Comparison of ENCODE assay signal across 25 mouse cellular contexts in the genomic region with DNA sequence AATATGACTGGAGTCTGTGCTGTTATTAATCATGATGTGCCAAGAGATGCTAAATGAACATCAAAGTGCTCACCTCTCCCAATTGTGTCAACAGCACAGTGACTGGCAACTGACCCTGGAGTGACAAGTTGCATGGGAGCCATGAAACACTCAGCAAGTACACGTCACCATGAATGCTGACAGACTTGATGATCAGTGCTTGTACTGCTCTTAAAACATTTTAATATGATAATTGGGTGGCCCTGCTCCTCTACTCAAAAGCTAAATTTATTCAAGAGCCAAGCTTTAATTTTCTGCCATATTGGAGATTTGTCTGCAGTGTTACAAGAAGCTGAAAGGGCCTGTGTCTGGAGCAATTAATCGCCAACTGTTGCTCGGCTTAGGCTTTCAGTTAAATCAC.
DNase-seq lines count a peak whose midpoint lies in the region; ATAC-seq and TF ChIP-seq lines count a peak whose summit lies in the region.
"Had no signal": no experiment of that assay in that cellular context is flagged by ENCODE, and none has a peak within 500 bp of the region (broad histone marks: within the 10 kb centered on the region; RNA-seq: fewer than 3 reads in every experiment).

No protein-coding gene starts in this region.

- H3K9ac ChIP-seq in forebrain, embryonic 13.5 days: no peak overlapping the region
- no peak overlapping the region for H3K9ac ChIP-seq in forebrain, embryonic 11.5 days (ENCODE audit: low read length)
- H3K9ac ChIP-seq in forebrain, embryonic 15.5 days (replicated peaks): no peak overlapping the region
- H3K9ac ChIP-seq in forebrain, postnatal 0 days: no peak overlapping the region
- no peak overlapping the region for H3K9ac ChIP-seq in intestine, embryonic 15.5 days
- H3K9ac ChIP-seq: embryonic facial prominence, embryonic 13.5 days; embryonic facial prominence, embryonic 15.5 days had no signal

- no peak overlapping the region for H3K4me3 ChIP-seq in forebrain, embryonic 13.5 days
- H3K4me3 ChIP-seq in forebrain, embryonic 11.5 days (ENCODE audit: low read depth, low read length): no peak overlapping the region
- no peak overlapping the region for H3K4me3 ChIP-seq in forebrain, embryonic 15.5 days
- no peak overlapping the region for H3K4me3 ChIP-seq in forebrain, embryonic 10.5 days
- H3K4me3 ChIP-seq in forebrain, postnatal 0 days (ENCODE audit: low read depth, low read length): no peak overlapping the region
- no peak overlapping the region for H3K4me3 ChIP-seq in intestine, embryonic 15.5 days (replicated peaks)
- H3K4me3 ChIP-seq: embryonic facial prominence, embryonic 13.5 days; embryonic facial prominence, embryonic 15.5 days; erythroblast, embryonic 14.5 days had no signal

- peaks cover 9% of the 10 kb centered on the region; the same call in 1 of the 2 replicates for H3K4me1 ChIP-seq in forebrain, embryonic 13.5 days
- no peaks in the 10 kb centered on the region for H3K4me1 ChIP-seq in forebrain, embryonic 11.5 days (replicated peaks; ENCODE audit: control insufficient read depth, insufficient read depth, low read length)
- H3K4me1 ChIP-seq in forebrain, embryonic 15.5 days: no peaks in the 10 kb centered on the region
- no peaks in the 10 kb centered on the region for H3K4me1 ChIP-seq in forebrain, embryonic 10.5 days
- H3K4me1 ChIP-seq in forebrain, postnatal 0 days (ENCODE audit: insufficient read depth): no peaks in the 10 kb centered on the region
- no peaks in the 10 kb centered on the region for H3K4me1 ChIP-seq in intestine, embryonic 15.5 days (replicated peaks)
- H3K4me1 ChIP-seq: embryonic facial prominence, embryonic 13.5 days; embryonic facial prominence, embryonic 15.5 days had no signal

- no peak overlapping the region for H3K4me2 ChIP-seq in forebrain, embryonic 13.5 days
- no peak overlapping the region for H3K4me2 ChIP-seq in forebrain, embryonic 11.5 days (ENCODE audit: low read depth, low read length, severe bottlenecking)
- H3K4me2 ChIP-seq in forebrain, embryonic 15.5 days (replicated peaks): no peak overlapping the region
- no peak overlapping the region for H3K4me2 ChIP-seq in forebrain, postnatal 0 days (ENCODE audit: low read depth)
- H3K4me2 ChIP-seq in intestine, embryonic 15.5 days (replicated peaks): no peak overlapping the region
- H3K4me2 ChIP-seq: embryonic facial prominence, embryonic 13.5 days; embryonic facial prominence, embryonic 15.5 days had no signal

- no peaks in the 10 kb centered on the region for H3K36me3 ChIP-seq in forebrain, embryonic 13.5 days (ENCODE audit: poor library complexity, severe bottlenecking)
- no peaks in the 10 kb centered on the region for H3K36me3 ChIP-seq in forebrain, embryonic 11.5 days (ENCODE audit: control insufficient read depth, insufficient read depth, low read length)
- H3K36me3 ChIP-seq in forebrain, embryonic 15.5 days: no peaks in the 10 kb centered on the region
- no peaks in the 10 kb centered on the region for H3K36me3 ChIP-seq in forebrain, embryonic 10.5 days (replicated peaks)
- H3K36me3 ChIP-seq in forebrain, postnatal 0 days (ENCODE audit: insufficient read depth): no peaks in the 10 kb centered on the region
- no peaks in the 10 kb centered on the region for H3K36me3 ChIP-seq in intestine, embryonic 15.5 days
- H3K36me3 ChIP-seq: embryonic facial prominence, embryonic 13.5 days; embryonic facial prominence, embryonic 15.5 days; G1E had no signal

- H3K27me3 ChIP-seq in forebrain, embryonic 13.5 days: no peaks in the 10 kb centered on the region
- H3K27me3 ChIP-seq in forebrain, embryonic 11.5 days (ENCODE audit: control insufficient read depth, insufficient read depth, low read length): no peaks in the 10 kb centered on the region
- H3K27me3 ChIP-seq in forebrain, embryonic 15.5 days: no peaks in the 10 kb centered on the region
- no peaks in the 10 kb centered on the region for H3K27me3 ChIP-seq in forebrain, embryonic 10.5 days (ENCODE audit: poor library complexity, severe bottlenecking)
- H3K27me3 ChIP-seq in forebrain, postnatal 0 days (ENCODE audit: insufficient read depth, low read length): no peaks in the 10 kb centered on the region
- no peaks in the 10 kb centered on the region for H3K27me3 ChIP-seq in intestine, embryonic 15.5 days (replicated peaks)
- H3K27me3 ChIP-seq: CH12.LX; embryonic facial prominence, embryonic 13.5 days; embryonic facial prominence, embryonic 15.5 days had no signal

- H3K27ac ChIP-seq in forebrain, embryonic 13.5 days: no peak overlapping the region
- H3K27ac ChIP-seq in forebrain, embryonic 11.5 days (ENCODE audit: low read depth, low read length): no peak overlapping the region
- no peak overlapping the region for H3K27ac ChIP-seq in forebrain, embryonic 15.5 days (replicated peaks)
- no peak overlapping the region for H3K27ac ChIP-seq in forebrain, embryonic 10.5 days
- no peak overlapping the region for H3K27ac ChIP-seq in forebrain, postnatal 0 days (ENCODE audit: low read depth, low read length)
- H3K27ac ChIP-seq in intestine, embryonic 15.5 days: no peak overlapping the region
- H3K27ac ChIP-seq: embryonic facial prominence, embryonic 13.5 days; embryonic facial prominence, embryonic 15.5 days had no signal

- H3K9me3 ChIP-seq in forebrain, embryonic 13.5 days (replicated peaks): no peaks in the 10 kb centered on the region
- H3K9me3 ChIP-seq in forebrain, embryonic 11.5 days (ENCODE audit: control insufficient read depth, low read length): no peaks in the 10 kb centered on the region
- no peaks in the 10 kb centered on the region for H3K9me3 ChIP-seq in forebrain, embryonic 15.5 days
- no peaks in the 10 kb centered on the region for H3K9me3 ChIP-seq in forebrain, embryonic 10.5 days
- no peaks in the 10 kb centered on the region for H3K9me3 ChIP-seq in forebrain, postnatal 0 days (ENCODE audit: low read length)
- H3K9me3 ChIP-seq in intestine, embryonic 15.5 days: no peaks in the 10 kb centered on the region
- H3K9me3 ChIP-seq: embryonic facial prominence, embryonic 13.5 days; embryonic facial prominence, embryonic 15.5 days had no signal

- 57% methylated on average over 3 of the region's 3 CpGs for WGBS in forebrain, embryonic 13.5 days
- 79% methylated on average over 3 of the region's 3 CpGs for WGBS in forebrain, embryonic 11.5 days
- 44% methylated on average over 3 of the region's 3 CpGs for whole genome bisulfite sequencing in forebrain, embryonic 15.5 days
- WGBS in forebrain, embryonic 10.5 days: 82% methylated on average over 3 of the region's 3 CpGs
- 37% methylated on average over 3 of the region's 3 CpGs for WGBS in forebrain, postnatal 0 days
- 82% methylated on average over 3 of the region's 3 CpGs for WGBS in intestine, embryonic 15.5 days

- DNase-seq in forebrain, embryonic 11.5 days (ENCODE audit: low spot score): no peak
- DNase-seq in forebrain, embryonic 10.5 days (ENCODE audit: extremely low spot score, low spot score): no peak
- no peak for DNase-seq in forebrain, postnatal 0 days
- DNase-seq: adrenal gland, adult 8-10 months; adrenal gland, postnatal 14 days; adrenal gland, postnatal 36 days; B cell, adult 2 months; cerebellum, adult 11 months; cerebellum, adult 18-20 months; cerebellum, adult 8-10 months; cerebellum, adult 9-11 months; cerebellum, postnatal 14 days; cerebellum, postnatal 36 days; embryo, embryonic 11 days had no signal

- ATAC-seq in forebrain, embryonic 13.5 days: peak; percentile 57
- ATAC-seq in forebrain, embryonic 11.5 days (replicated peaks; ENCODE audit: low FRiP score): no peak
- peak; percentile 38; the same call in 1 of the 2 replicates for ATAC-seq in forebrain, embryonic 15.5 days (replicated peaks)
- peak; percentile 64 for ATAC-seq in forebrain, postnatal 0 days
- ATAC-seq in intestine, embryonic 15.5 days: no peak
- ATAC-seq: activated CD4-positive, CD25-positive, alpha-beta regulatory T cell, adult 4 months; CD4-positive, CD25-positive, alpha-beta regulatory T cell, adult 4 months; Patski had no signal

- TF ChIP-seq CTCF in forebrain, postnatal 0 days (IDR thresholded peaks at IDR 0.05; ENCODE audit: low read depth): no peak

Comparison
In these comparisons a context has a peak if more than half of its experiments do, and no peak if none do; other contexts are left out.
1. ATAC-seq: peak in forebrain, embryonic 13.5 days (single experiment), forebrain, embryonic 15.5 days (single experiment) and forebrain, postnatal 0 days (single experiment); none in forebrain, embryonic 11.5 days (single experiment) and intestine, embryonic 15.5 days (single experiment).